Mouse (Mus musculus) hindbrain, postnatal 0 days (tissue): ENCODE data around the gene Tma7. TPM values are rescaled to one million over a fixed set of nuclear protein-coding genes. Genes with fewer than 3 reads are reported as not detected.

Source experiments
- ATAC-seq: fragments of 200-750 bp; cut with Nextera tagmentation; 2 replicates; pipeline ENCODE4 v1.8.0; 2017; ENCODE audit warnings: mild to moderate bottlenecking, moderate TSS enrichment, moderate library complexity
- DNase-seq: peaks from one replicate; pipeline ENCODE4 v3.0.0-alpha.2; 2015; ENCODE audit warnings: low spot score
- H3K27ac ChIP-seq: fragments of 300-500 bp; sonication (generic); 2 replicates; pipeline ENCODE4 v1.5.1; 2014; ENCODE audit warnings: mild to moderate bottlenecking
- H3K27me3 ChIP-seq: fragments of 300-500 bp; sonication (generic); 2 replicates; pipeline ENCODE4 v1.6.1; 2014; ENCODE audit warnings: low read length, mixed read lengths; ENCODE audit not compliant: insufficient read depth
- H3K36me3 ChIP-seq: fragments of 300-500 bp; sonication (generic); 2 replicates; pipeline ENCODE4 v1.6.1; 2014; ENCODE audit warnings: low read length, mixed read lengths; ENCODE audit not compliant: insufficient read depth
- H3K4me1 ChIP-seq: fragments of 300-500 bp; sonication (generic); 2 replicates; pipeline ENCODE4 v1.6.1; 2014; ENCODE audit warnings: antibody characterized with exemption, low read length, mixed read lengths; ENCODE audit not compliant: insufficient read depth
- H3K4me2 ChIP-seq: fragments of 300-500 bp; sonication (generic); 2 replicates; pipeline ENCODE4 v1.6.1; 2014; ENCODE audit warnings: low read depth, mild to moderate bottlenecking, low read length, moderate library complexity, mixed read lengths
- H3K4me3 ChIP-seq: fragments of 300-500 bp; sonication (generic); 2 replicates; pipeline ENCODE4 v1.5.1; 2014; ENCODE audit warnings: low read length
- H3K9ac ChIP-seq: fragments of 300-500 bp; sonication (generic); replicated peaks from 2 replicates; pipeline ENCODE4 v1.6.1; 2014; ENCODE audit warnings: mild to moderate bottlenecking, low read length, moderate library complexity, mixed read lengths
- H3K9me3 ChIP-seq: fragments of 300-500 bp; sonication (generic); 2 replicates; pipeline ENCODE4 v1.6.1; 2016; ENCODE audit warnings: low read length, mixed read lengths
- CTCF ChIP-seq: IDR thresholded peaks from 2 replicates; pipeline ENCODE4 v1.5.1; 2016; ENCODE audit warnings: antibody characterized with exemption, control low read depth, low read depth
- WGBS: fragments of 180-500 bp; shearing (Covaris S2); extraction: QIAGEN DNeasy Blood & Tissue Kit; methylation state at CpG from one replicate; pipeline ENCODE4 v1.1.7; 2014; 5-methylcytosine and 5-hydroxymethylcytosine counted together
- polyA plus RNA-seq: library from polyadenylated mRNA; unstranded; fragments of >200 nt; fragmentation: Nextera tagmentation; extraction: Ambion mirVana; gene quantifications from 2 replicates; pipeline ENCODE4 v1.2.1, GENCODE M21; 2015
- total RNA-seq: library from RNA; depleted of rRNA; stranded (reverse); fragments of >200 nt; gene quantifications from 2 replicates; pipeline ENCODE4 v1.2.3, GENCODE M21; 2014

Gene Tma7
- total and polyA plus RNA-seq, 2 experiments from 2014 or later = 73.8 to 764 TPM

GRCm38 (mm10) chr9:109060184-109060897 lies 22.0 kb downstream of the Tma7 start:
- Histone ChIP-seq H3K4me2 (no peak overlapping the region), H3K9me3 (no peaks in the 10 kb centered on the region), H3K9ac (no peak overlapping the region), H3K4me3 (no peak overlapping the region), H3K4me1 (peaks cover 11% of the 10 kb centered on the region), H3K27me3 (no peaks in the 10 kb centered on the region), H3K36me3 (peaks cover 52% of the 10 kb centered on the region), H3K27ac (peak overlapping the region; percentile 83; the same call in 1 of the 2 replicates)
- DNase-seq (no peak), ATAC-seq (0 out of 2 replicates have a peak, but pooled peaks have one; percentile 4)
- no peak for TF ChIP-seq CTCF
- 89% methylated on average over 16 of the region's 16 CpGs for WGBS

- Histone ChIP-seq H3K4me3 (peak within 1 kb of the TSS; percentile 34), H3K9ac (peak within 1 kb of the TSS; percentile 46), H3K36me3 (peaks cover 42% of the 10 kb centered on the region), H3K4me2 (peak within 1 kb of the TSS; percentile 55), H3K27me3 (no peaks in the 10 kb centered on the region), H3K9me3 (no peaks in the 10 kb centered on the region), H3K27ac (peak within 1 kb of the TSS; percentile 83), H3K4me1 (peaks cover 16% of the 10 kb centered on the region)
- WGBS = 17% methylated on average over 15 of the region's 15 CpGs
- DNase-seq (peak; percentile 91), ATAC-seq (peak; percentile 80)
- TF ChIP-seq CTCF = peak; percentile 98
Observed at GRCm38 (mm10) chr9:109059136-109059903, 23.1 kb downstream of the Tma7 start, which contains the start of gene Trex1. Trex1 (minus strand) TSS chr9:109059734.

GRCm38 (mm10) chr9:109058006-109058765 lies 24.2 kb downstream of the Tma7 start:
- TF ChIP-seq CTCF = no peak
- Histone ChIP-seq H3K9ac (peak overlapping the region; percentile 46; the same call in 1 of the 2 replicates), H3K27me3 (no peaks in the 10 kb centered on the region), H3K27ac (peak overlapping the region; percentile 83; the same call in 1 of the 2 replicates), H3K9me3 (no peaks in the 10 kb centered on the region), H3K4me2 (peak overlapping the region; percentile 55), H3K36me3 (peaks cover 30% of the 10 kb centered on the region), H3K4me1 (peaks cover 16% of the 10 kb centered on the region), H3K4me3 (no peak overlapping the region)
- WGBS = 94% methylated on average over 19 of the region's 19 CpGs
- DNase-seq = no peak
- ATAC-seq = no peak

- WGBS = 95% methylated on average over 5 of the region's 5 CpGs
- H3K4me1 ChIP-seq = peaks cover 16% of the 10 kb centered on the region
- no peak for ATAC-seq
- no peak overlapping the region for H3K4me2 ChIP-seq
- H3K9me3 ChIP-seq = no peaks in the 10 kb centered on the region
- H3K27me3 ChIP-seq = no peaks in the 10 kb centered on the region
- H3K4me3 ChIP-seq = no peak overlapping the region
- H3K9ac ChIP-seq = no peak overlapping the region
- peaks cover 24% of the 10 kb centered on the region; the same call in 1 of the 2 replicates for H3K36me3 ChIP-seq
- no peak overlapping the region for H3K27ac ChIP-seq
- TF ChIP-seq CTCF = no peak
- DNase-seq = no peak
Observed at GRCm38 (mm10) chr9:109057543-109057942, 24.8 kb downstream of the Tma7 start.

GRCm38 (mm10) chr9:109056916-109057315 lies 25.5 kb downstream of the Tma7 start:
- 87% methylated on average over 4 of the region's 4 CpGs for WGBS
- no peaks in the 10 kb centered on the region for H3K27me3 ChIP-seq
- no peak for ATAC-seq
- no peaks in the 10 kb centered on the region for H3K9me3 ChIP-seq
- peaks cover 18% of the 10 kb centered on the region; the same call in 1 of the 2 replicates for H3K36me3 ChIP-seq
- H3K4me1 ChIP-seq = peaks cover 16% of the 10 kb centered on the region
- DNase-seq = no peak
- no peak overlapping the region for H3K9ac ChIP-seq
- no peak overlapping the region for H3K27ac ChIP-seq
- H3K4me2 ChIP-seq = no peak overlapping the region
- no peak for TF ChIP-seq CTCF
- H3K4me3 ChIP-seq = no peak overlapping the region

GRCm38 (mm10) chr9:109056081-109056690 lies 26.2 kb downstream of the Tma7 start:
- H3K9ac ChIP-seq = no peak overlapping the region
- H3K36me3 ChIP-seq = peaks cover 18% of the 10 kb centered on the region; the same call in 1 of the 2 replicates
- no peak overlapping the region for H3K27ac ChIP-seq
- ATAC-seq (no peak), DNase-seq (no peak)
- no peaks in the 10 kb centered on the region for H3K9me3 ChIP-seq
- H3K4me2 ChIP-seq = no peak overlapping the region
- no peaks in the 10 kb centered on the region for H3K27me3 ChIP-seq
- peaks cover 16% of the 10 kb centered on the region for H3K4me1 ChIP-seq
- WGBS = 91% methylated on average over 17 of the region's 17 CpGs
- no peak overlapping the region for H3K4me3 ChIP-seq
- no peak for TF ChIP-seq CTCF
